Mouse (Mus musculus) heart, embryonic 12.5 days (tissue): ENCODE results near the gene Wdr20. TPM values are rescaled to one million over a fixed set of nuclear protein-coding genes. Genes with fewer than 3 reads are reported as not detected.

ENCODE experiments used
- ATAC-seq: fragments of 200-750 bp; cut with Nextera tagmentation; 2 replicates; pipeline ENCODE4 v1.8.0; 2017; ENCODE audit warnings: moderate TSS enrichment, moderate library complexity; ENCODE audit not compliant: insufficient number of reproducible peaks, low FRiP score
- H3K27ac ChIP-seq: fragments of 300-500 bp; sonication (generic); 2 replicates; pipeline ENCODE4 v1.5.1; 2016; ENCODE audit warnings: mild to moderate bottlenecking, moderate library complexity; ENCODE audit not compliant: poor library complexity, severe bottlenecking
- H3K27me3 ChIP-seq: fragments of 300-500 bp; sonication (generic); replicated peaks from 2 replicates; pipeline ENCODE4 v1.6.1; 2016; ENCODE audit warnings: mild to moderate bottlenecking, moderate library complexity
- H3K36me3 ChIP-seq: fragments of 300-500 bp; sonication (generic); 2 replicates; pipeline ENCODE4 v1.6.1; 2016; ENCODE audit warnings: mild to moderate bottlenecking, moderate library complexity
- H3K4me1 ChIP-seq: fragments of 300-500 bp; sonication (generic); replicated peaks from 2 replicates; pipeline ENCODE4 v1.6.1; 2016; ENCODE audit warnings: mild to moderate bottlenecking
- H3K4me2 ChIP-seq: fragments of 300-500 bp; sonication (generic); 2 replicates; pipeline ENCODE4 v1.6.1; 2016; ENCODE audit warnings: mild to moderate bottlenecking, moderate library complexity
- H3K4me3 ChIP-seq: fragments of 300-500 bp; sonication (generic); 2 replicates; pipeline ENCODE4 v1.5.1; 2016; ENCODE audit warnings: mild to moderate bottlenecking
- H3K9ac ChIP-seq: fragments of 300-500 bp; sonication (generic); 2 replicates; pipeline ENCODE4 v1.6.1; 2016; ENCODE audit warnings: mild to moderate bottlenecking, moderate library complexity
- H3K9me3 ChIP-seq: fragments of 300-500 bp; sonication (generic); replicated peaks from 2 replicates; pipeline ENCODE4 v1.6.1; 2016; ENCODE audit warnings: mild to moderate bottlenecking, moderate library complexity
- WGBS: fragments of 180-500 bp; shearing (Covaris S2); methylation state at CpG from one replicate; pipeline ENCODE4 v1.1.7; 2016; 5-methylcytosine and 5-hydroxymethylcytosine counted together
- polyA plus RNA-seq: library from polyadenylated mRNA; unstranded; fragments of >200 nt; fragmentation: Nextera tagmentation; extraction: Ambion mirVana; gene quantifications from 2 replicates; pipeline ENCODE4 v1.2.1, GENCODE M21; 2016

Gene Wdr20
- polyA plus RNA-seq, 1 experiment from 2014 or later, result 16.8 TPM

- no peak overlapping the region for H3K4me2 ChIP-seq
- no peak for ATAC-seq
- no peaks in the 10 kb centered on the region for H3K27me3 ChIP-seq
- H3K9ac ChIP-seq, result no peak overlapping the region
- no peak overlapping the region for H3K27ac ChIP-seq
- H3K4me1 ChIP-seq, result peaks cover 14% of the 10 kb centered on the region
- no peak overlapping the region for H3K4me3 ChIP-seq
- H3K36me3 ChIP-seq, result peaks cover 26% of the 10 kb centered on the region
- H3K9me3 ChIP-seq, result no peaks in the 10 kb centered on the region; the same call in 1 of the 2 replicates
- 39% methylated on average over 3 of the region's 3 CpGs for WGBS
These were observed 19.4 kb downstream of the Wdr20 start for GRCm38 (mm10) chr12:110757161-110757560.

- H3K27ac ChIP-seq, result no peak overlapping the region
- WGBS, result 89% methylated on average over 8 of the region's 8 CpGs
- no peak overlapping the region for H3K4me2 ChIP-seq
- H3K4me3 ChIP-seq, result no peak overlapping the region
- peaks cover 23% of the 10 kb centered on the region for H3K36me3 ChIP-seq
- no peaks in the 10 kb centered on the region; the same call in 1 of the 2 replicates for H3K9me3 ChIP-seq
- peaks cover 14% of the 10 kb centered on the region for H3K4me1 ChIP-seq
- no peaks in the 10 kb centered on the region for H3K27me3 ChIP-seq
- H3K9ac ChIP-seq, result no peak overlapping the region
- no peak for ATAC-seq
These were observed 21.2 kb downstream of the Wdr20 start for GRCm38 (mm10) chr12:110758932-110759331.

GRCm38 (mm10) chr12:110762321-110762720, 24.6 kb downstream of the Wdr20 start:
- H3K4me2 ChIP-seq, result no peak overlapping the region
- peaks cover 6% of the 10 kb centered on the region; the same call in 1 of the 2 replicates for H3K36me3 ChIP-seq
- H3K9me3 ChIP-seq, result no peaks in the 10 kb centered on the region
- WGBS, result 82% methylated on average over 2 of the region's 2 CpGs
- no peak overlapping the region for H3K27ac ChIP-seq
- peaks cover 22% of the 10 kb centered on the region for H3K4me1 ChIP-seq
- no peak overlapping the region for H3K9ac ChIP-seq
- H3K27me3 ChIP-seq, result no peaks in the 10 kb centered on the region
- H3K4me3 ChIP-seq, result no peak overlapping the region
- ATAC-seq, result no peak

- 91% methylated on average over 5 of the region's 5 CpGs for WGBS
- H3K27me3 ChIP-seq, result no peaks in the 10 kb centered on the region
- H3K9ac ChIP-seq, result no peak overlapping the region
- peaks cover 5% of the 10 kb centered on the region; the same call in 1 of the 2 replicates for H3K36me3 ChIP-seq
- no peak overlapping the region for H3K4me2 ChIP-seq
- H3K4me3 ChIP-seq, result no peak overlapping the region
- peaks cover 28% of the 10 kb centered on the region for H3K4me1 ChIP-seq
- no peak overlapping the region for H3K27ac ChIP-seq
- no peak for ATAC-seq
- no peaks in the 10 kb centered on the region for H3K9me3 ChIP-seq
These were observed 26.8 kb downstream of the Wdr20 start for GRCm38 (mm10) chr12:110764531-110764930.

- no peak overlapping the region for H3K4me2 ChIP-seq
- no peak overlapping the region for H3K27ac ChIP-seq
- no peak for ATAC-seq
- 0 out of 2 replicates have a peak, but pooled peaks cover 4% of the 10 kb centered on the region for H3K36me3 ChIP-seq
- no peak overlapping the region for H3K4me3 ChIP-seq
- H3K27me3 ChIP-seq, result no peaks in the 10 kb centered on the region
- peaks cover 35% of the 10 kb centered on the region for H3K4me1 ChIP-seq
- no peaks in the 10 kb centered on the region for H3K9me3 ChIP-seq
- no peak overlapping the region for H3K9ac ChIP-seq
These were observed 30.8 kb downstream of the Wdr20 start for GRCm38 (mm10) chr12:110768562-110768961.

- no peak overlapping the region for H3K9ac ChIP-seq
- no peak for ATAC-seq
- WGBS, result 63% methylated on average over 6 of the region's 6 CpGs
These were observed 32.0 kb downstream of the Wdr20 start for GRCm38 (mm10) chr12:110769660-110770297.

GRCm38 (mm10) chr12:110770479-110771247, 32.9 kb downstream of the Wdr20 start:
- no peak overlapping the region for H3K4me3 ChIP-seq
- no peak overlapping the region for H3K4me2 ChIP-seq
- 0 out of 2 replicates have a peak, but pooled peaks cover 4% of the 10 kb centered on the region for H3K36me3 ChIP-seq
- H3K9ac ChIP-seq, result no peak overlapping the region
- H3K4me1 ChIP-seq, result peaks cover 30% of the 10 kb centered on the region
- WGBS, result 87% methylated on average over 10 of the region's 10 CpGs
- H3K27me3 ChIP-seq, result no peaks in the 10 kb centered on the region
- H3K9me3 ChIP-seq, result no peaks in the 10 kb centered on the region
- ATAC-seq, result no peak
- H3K27ac ChIP-seq, result no peak overlapping the region

More at GRCm38 (mm10) chr12:110769660-110770297, 32.0 kb downstream of the Wdr20 start:
- H3K27ac ChIP-seq, result no peak overlapping the region
- no peaks in the 10 kb centered on the region for H3K27me3 ChIP-seq
- H3K36me3 ChIP-seq, result 0 out of 2 replicates have a peak, but pooled peaks cover 4% of the 10 kb centered on the region
- no peak overlapping the region for H3K4me2 ChIP-seq
- no peaks in the 10 kb centered on the region for H3K9me3 ChIP-seq
- peaks cover 33% of the 10 kb centered on the region for H3K4me1 ChIP-seq
- no peak overlapping the region for H3K4me3 ChIP-seq

GRCm38 (mm10) chr12:110771961-110772360, 34.2 kb downstream of the Wdr20 start:
- 0 out of 2 replicates have a peak, but pooled peaks cover 4% of the 10 kb centered on the region for H3K36me3 ChIP-seq
- ATAC-seq, result no peak
- no peak overlapping the region for H3K4me2 ChIP-seq
- H3K4me1 ChIP-seq, result peaks cover 29% of the 10 kb centered on the region
- H3K27ac ChIP-seq, result no peak overlapping the region
- H3K9me3 ChIP-seq, result no peaks in the 10 kb centered on the region
- no peak overlapping the region for H3K4me3 ChIP-seq
- H3K27me3 ChIP-seq, result no peaks in the 10 kb centered on the region
- H3K9ac ChIP-seq, result no peak overlapping the region
- 94% methylated on average over 6 of the region's 6 CpGs for WGBS

- H3K27me3 ChIP-seq, result no peaks in the 10 kb centered on the region
- H3K27ac ChIP-seq, result no peak overlapping the region
- no peak overlapping the region for H3K4me2 ChIP-seq
- no peaks in the 10 kb centered on the region for H3K9me3 ChIP-seq
- H3K9ac ChIP-seq, result no peak overlapping the region
- H3K36me3 ChIP-seq, result peaks cover 17% of the 10 kb centered on the region
- H3K4me1 ChIP-seq, result peaks cover 24% of the 10 kb centered on the region
- 74% methylated on average over 5 of the region's 5 CpGs for WGBS
- no peak for ATAC-seq
- H3K4me3 ChIP-seq, result no peak overlapping the region
These were observed 38.1 kb downstream of the Wdr20 start for GRCm38 (mm10) chr12:110775628-110776426.

- Histone ChIP-seq H3K27me3 (no peaks in the 10 kb centered on the region), H3K36me3 (peaks cover 23% of the 10 kb centered on the region), H3K27ac (no peak overlapping the region), H3K9me3 (no peaks in the 10 kb centered on the region), H3K4me3 (no peak overlapping the region), H3K4me2 (no peak overlapping the region), H3K9ac (no peak overlapping the region), H3K4me1 (peaks cover 22% of the 10 kb centered on the region)
- WGBS, result 79% methylated on average over 5 of the region's 5 CpGs
- no peak for ATAC-seq
These were observed 40.1 kb downstream of the Wdr20 start for GRCm38 (mm10) chr12:110777853-110778252.

- no peaks in the 10 kb centered on the region for H3K27me3 ChIP-seq
- ATAC-seq, result no peak
- 70% methylated on average over 7 of the region's 7 CpGs for WGBS
These were observed 41.6 kb downstream of the Wdr20 start for GRCm38 (mm10) chr12:110779296-110779695.

More at GRCm38 (mm10) chr12:110779296-110779695, 41.6 kb downstream of the Wdr20 start:
- peaks cover 26% of the 10 kb centered on the region for H3K36me3 ChIP-seq
- H3K9me3 ChIP-seq, result no peaks in the 10 kb centered on the region
- H3K27ac ChIP-seq, result no peak overlapping the region
- H3K9ac ChIP-seq, result no peak overlapping the region
- no peak overlapping the region for H3K4me3 ChIP-seq
- peaks cover 24% of the 10 kb centered on the region for H3K4me1 ChIP-seq
- no peak overlapping the region for H3K4me2 ChIP-seq
